Mouse (Mus musculus): ENCODE data around the gene Gm3259. TPM values are rescaled to one million over a fixed set of nuclear protein-coding genes. Genes with fewer than 3 reads are reported as not detected.
"Not testable (repeated sequence)": the region's sequence is repeated elsewhere in the genome, so short reads cannot be mapped to it uniquely, and the experiment has no call there.

The Gm3259 gene
- not detected in 2 replicates for polyA plus RNA-seq (2015; fragmentation: Nextera tagmentation; extraction: Ambion mirVana)

DNA sequence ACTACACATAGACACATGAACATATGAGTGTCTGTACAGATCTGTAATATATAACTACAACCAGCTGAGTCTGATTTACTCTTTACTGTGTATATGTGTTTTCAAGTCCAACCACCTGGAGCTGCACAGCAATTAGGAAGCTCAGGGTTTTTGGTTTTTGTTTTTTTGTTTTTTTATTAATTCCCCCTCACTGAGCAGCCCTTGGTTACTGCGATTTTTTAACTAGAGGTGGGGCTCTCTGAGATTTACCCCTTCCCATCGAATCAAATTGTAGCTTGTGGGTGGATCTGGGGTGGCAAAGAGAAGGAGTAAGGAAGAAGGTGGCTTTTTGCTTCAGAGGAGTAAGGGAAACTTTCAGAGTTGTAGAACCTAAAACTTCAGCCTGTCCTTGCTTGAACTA, at the start of gene Gm3259:
Gm3259 (plus strand) TSS at position 301 of the 400 bp plus-strand sequence.
- H3K36me3 ChIP-seq; H3K4me3 ChIP-seq; H3K4me2 ChIP-seq; H3K27me3 ChIP-seq (replicated peaks); H3K9ac ChIP-seq; ATAC-seq (ENCODE audit: extremely low read depth, insufficient number of reproducible peaks, low FRiP score, low TSS enrichment); H3K4me1 ChIP-seq; H3K9me3 ChIP-seq; H3K27ac ChIP-seq (replicated peaks): not testable (repeated sequence)
- 45% methylated on average over 2 of the region's 2 CpGs for WGBS

- H3K4me3 ChIP-seq; ATAC-seq (ENCODE audit: extremely low read depth, insufficient number of reproducible peaks, low FRiP score, low TSS enrichment); H3K4me2 ChIP-seq; H3K9me3 ChIP-seq; H3K4me1 ChIP-seq; H3K27ac ChIP-seq (replicated peaks); H3K27me3 ChIP-seq (replicated peaks); H3K36me3 ChIP-seq; H3K9ac ChIP-seq: not testable (repeated sequence)
- WGBS: no CpG with 5 or more reads among the region's 1 CpGs
Measured at GRCm38 (mm10) chr5:95272668-95273067, 33.0 kb upstream of the Gm3259 start, which contains the start of gene Gm10424. Gene Gm10424, minus strand, starts transcription at chr5:95272768.

Other genes with a start within 250 kb of the Gm3259 start
- not detected in 2 replicates for gene Gm7942, start 199.0 kb upstream of the Gm3259 start, polyA plus RNA-seq (2015; fragmentation: Nextera tagmentation; extraction: Ambion mirVana)
- gene Gm16513, start 123.3 kb upstream of the Gm3259 start, polyA plus RNA-seq (2015; fragmentation: Nextera tagmentation; extraction: Ambion mirVana): not detected in 2 replicates
- gene Gm10424, start 33.1 kb upstream of the Gm3259 start, polyA plus RNA-seq (2015; fragmentation: Nextera tagmentation; extraction: Ambion mirVana): 0.11 TPM in 1 of 2 replicates, not detected in the other
- not detected in 2 replicates for gene D5Ertd577e, start 150.9 kb downstream of the Gm3259 start, polyA plus RNA-seq (2015; fragmentation: Nextera tagmentation; extraction: Ambion mirVana)
- gene Gm3286, start 204.8 kb downstream of the Gm3259 start, polyA plus RNA-seq (2015; fragmentation: Nextera tagmentation; extraction: Ambion mirVana): not detected in 2 replicates